Mouse (Mus musculus): Measurements from ENCODE around the gene Dysf. TPM values are rescaled to one million over a fixed set of nuclear protein-coding genes. Genes with fewer than 3 reads are reported as not detected.

The Dysf gene
- polyA plus RNA-seq, 1 experiment, result not detected

DNA sequence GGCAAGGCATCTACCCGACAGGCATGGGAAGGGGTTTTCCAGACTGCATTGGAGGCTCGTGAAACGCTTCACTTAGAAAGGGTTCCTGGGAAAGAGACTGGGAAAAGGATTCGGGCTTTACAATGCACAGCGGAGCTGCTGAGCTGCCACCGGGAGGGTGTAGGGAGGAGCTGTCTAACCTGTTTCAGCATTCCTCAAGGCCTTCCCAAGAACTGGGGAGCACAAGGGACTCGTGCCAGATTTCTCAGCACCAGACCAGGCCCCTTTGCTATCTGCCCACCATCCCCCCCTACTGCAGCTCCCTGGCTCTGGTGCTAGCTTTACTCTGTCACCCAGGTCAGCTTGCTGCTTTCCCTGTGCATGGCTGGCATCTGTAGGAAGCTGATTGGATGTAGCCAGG, 124.7 kb downstream of the Dysf start:
- TF ChIP-seq GATA1 (IDR thresholded peaks at IDR 0.05; ENCODE audit: low read length), result no peak

DNA sequence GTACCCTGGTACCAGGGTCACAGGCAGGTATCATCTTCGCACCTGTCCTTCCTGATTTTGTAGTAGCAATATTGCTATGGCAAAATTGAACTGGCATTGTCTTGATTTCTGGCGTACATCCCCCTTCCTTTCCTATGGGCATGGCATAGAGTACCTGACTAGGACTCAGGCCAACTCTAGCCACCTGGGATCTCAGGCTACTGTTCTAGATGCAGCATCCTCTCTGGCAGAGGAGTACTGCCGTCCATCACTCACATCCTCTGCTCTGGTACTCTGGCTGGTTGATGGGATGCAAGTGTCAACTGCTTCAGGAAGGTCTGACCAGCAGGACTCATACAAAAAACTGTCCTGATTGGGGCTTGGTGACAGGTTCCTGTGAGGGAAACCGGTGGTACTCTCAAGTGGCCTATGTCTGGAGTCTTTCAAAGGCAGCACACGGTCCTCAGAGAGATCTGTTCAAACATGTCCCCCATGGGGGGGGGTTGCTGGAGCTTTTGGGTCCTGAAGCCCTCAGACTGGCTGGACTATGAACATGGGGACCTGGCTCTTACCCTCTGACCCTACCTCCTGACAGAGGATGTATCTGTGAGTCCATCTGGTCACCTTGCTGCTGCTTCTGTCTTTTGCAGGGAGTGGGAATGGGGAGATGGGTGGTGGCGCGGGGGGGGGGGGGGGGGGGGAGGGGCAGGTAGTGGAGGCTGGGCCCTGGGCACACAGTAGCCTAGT, 125.8 kb downstream of the Dysf start:
- TF ChIP-seq GATA1 (IDR thresholded peaks at IDR 0.05; ENCODE audit: low read length), result no peak

DNA sequence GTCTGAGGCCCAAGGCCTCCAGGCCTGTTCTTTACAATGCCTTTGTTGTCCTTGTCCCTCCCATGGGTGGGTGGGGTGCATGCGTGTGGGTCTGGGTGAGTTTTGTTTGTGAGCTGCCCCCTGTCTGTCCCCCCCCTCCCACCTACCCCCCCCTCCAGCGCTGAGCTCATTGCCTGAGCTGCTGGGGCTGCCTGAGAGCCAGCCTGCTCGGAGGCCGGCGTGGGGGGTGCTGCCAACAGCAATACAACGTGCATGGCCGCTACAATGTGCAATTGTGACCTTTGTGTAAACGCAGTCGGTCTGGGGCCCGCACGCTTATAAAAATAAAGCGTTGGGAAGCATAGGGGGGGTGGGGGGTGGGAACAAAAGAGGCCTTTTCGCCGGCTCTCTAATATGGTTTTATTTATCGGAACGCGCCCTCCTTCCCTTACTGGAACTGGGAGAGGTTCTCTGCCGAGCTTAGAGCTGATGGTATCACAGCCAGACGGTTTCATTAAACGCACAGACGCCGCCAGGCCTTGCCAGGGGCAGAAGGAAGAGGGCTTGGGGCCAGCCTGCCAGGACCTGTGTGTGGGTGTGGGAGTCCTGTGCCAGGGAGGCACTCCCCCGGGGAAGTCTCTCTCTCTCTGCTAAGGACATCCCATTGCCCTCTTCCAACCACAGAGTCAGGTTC, 126.5 kb downstream of the Dysf start:
- TF ChIP-seq GATA1 (IDR thresholded peaks at IDR 0.05; ENCODE audit: low read length), result no peak

DNA sequence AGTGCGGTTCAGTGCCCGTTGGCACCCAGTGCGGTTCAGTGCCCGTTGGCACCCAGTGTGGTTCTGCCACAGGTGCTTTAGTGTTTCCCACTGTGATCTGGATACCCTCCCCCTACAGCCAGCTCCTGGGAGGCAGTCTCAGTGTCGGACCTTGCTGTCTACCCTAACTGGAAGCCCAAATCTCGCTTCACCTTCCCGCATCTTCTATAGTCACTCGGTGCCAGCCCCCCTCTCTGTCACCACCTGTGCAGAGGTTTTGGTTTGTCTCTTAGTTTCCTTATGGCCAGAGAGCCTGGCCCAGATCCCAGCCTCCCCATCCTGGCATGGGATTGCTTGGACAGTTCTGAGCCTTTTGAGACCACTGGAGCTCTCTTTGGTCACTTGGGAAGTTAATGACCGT, 127.3 kb downstream of the Dysf start:
- TF ChIP-seq GATA1 (IDR thresholded peaks at IDR 0.05; ENCODE audit: low read length), result no peak

DNA sequence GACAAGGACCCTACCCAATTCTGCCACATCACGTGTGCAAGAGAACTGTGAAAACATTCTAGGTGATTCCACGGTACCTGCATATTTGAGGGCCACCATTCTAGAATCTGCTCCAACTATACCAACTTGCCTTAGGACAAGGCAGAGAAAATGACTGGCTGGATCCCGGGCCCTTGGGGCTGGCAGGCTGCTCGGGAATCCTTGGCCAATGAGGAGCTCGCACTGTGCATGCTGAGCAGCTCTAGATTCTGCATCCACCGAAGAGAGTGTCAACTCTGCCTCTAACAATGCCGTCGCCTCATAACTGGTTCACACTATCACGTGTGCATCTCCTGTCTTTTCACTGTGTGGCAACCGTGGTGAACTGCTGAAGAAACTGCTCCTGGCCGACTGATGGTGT, 128.0 kb downstream of the Dysf start:
- TF ChIP-seq GATA1 (IDR thresholded peaks at IDR 0.05; ENCODE audit: low read length), result no peak

DNA sequence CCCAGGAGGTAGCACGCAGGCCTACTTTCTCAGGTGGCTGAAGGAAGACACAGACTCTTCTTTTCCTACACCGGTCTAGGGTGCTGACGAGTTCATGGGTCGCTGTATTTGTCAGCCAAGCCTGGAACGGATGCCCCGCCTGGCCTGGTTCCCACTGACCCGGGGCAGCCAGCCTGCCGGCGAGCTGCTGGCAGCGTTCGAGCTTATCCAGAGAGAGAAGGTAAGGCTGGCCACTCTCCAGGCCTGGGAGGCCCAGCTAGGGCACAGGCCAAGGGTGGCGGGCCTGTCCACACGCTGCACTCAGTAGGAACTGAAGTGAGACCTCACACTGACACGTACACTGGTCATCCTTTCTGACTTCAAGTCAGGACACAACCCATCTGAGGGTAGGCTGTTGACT, 131.5 kb downstream of the Dysf start:
- no peak for TF ChIP-seq GATA1 (IDR thresholded peaks at IDR 0.05; ENCODE audit: low read length)

DNA sequence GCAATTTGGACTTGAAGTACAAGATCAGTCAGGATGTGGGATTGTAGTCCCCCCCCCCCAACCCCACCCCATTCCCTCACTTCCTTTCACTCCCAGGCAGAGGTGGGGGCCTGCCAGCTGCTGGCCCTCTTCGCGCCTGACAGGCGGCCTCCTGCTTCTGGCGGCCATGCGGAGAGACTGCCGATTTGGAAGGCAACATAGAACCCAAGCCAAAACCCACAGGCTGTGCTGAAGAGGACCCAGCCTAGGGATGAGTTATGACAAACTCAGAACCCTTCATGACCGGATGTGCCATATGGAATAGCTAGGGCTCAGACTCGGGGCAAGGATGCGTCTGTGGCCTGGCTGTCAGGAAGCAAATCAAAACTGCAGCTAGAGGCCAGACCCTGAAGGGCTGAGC, 134.1 kb downstream of the Dysf start:
- TF ChIP-seq GATA1 (IDR thresholded peaks at IDR 0.05; ENCODE audit: low read length), result no peak

DNA sequence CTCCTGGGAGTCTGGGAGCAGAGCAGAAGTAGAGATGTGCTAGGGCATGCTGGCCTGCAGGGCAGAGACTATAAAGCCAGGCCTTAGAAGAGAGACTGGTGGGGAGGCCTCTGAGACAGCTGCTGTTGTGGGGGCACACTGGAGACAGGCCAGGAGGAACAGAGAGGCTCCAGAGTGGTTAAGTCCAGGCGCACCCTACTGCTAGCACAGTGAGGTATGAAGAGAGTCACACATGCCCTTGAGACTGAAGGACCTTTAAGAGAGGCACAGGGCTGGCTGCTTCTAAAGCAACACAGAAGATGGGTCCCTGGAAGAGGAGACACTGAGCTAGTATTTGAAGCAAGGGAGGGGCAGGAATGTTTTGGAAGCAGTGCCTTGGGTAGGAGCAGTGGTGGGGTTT, 134.9 kb downstream of the Dysf start:
- TF ChIP-seq GATA1 (IDR thresholded peaks at IDR 0.05; ENCODE audit: low read length), result no peak

DNA sequence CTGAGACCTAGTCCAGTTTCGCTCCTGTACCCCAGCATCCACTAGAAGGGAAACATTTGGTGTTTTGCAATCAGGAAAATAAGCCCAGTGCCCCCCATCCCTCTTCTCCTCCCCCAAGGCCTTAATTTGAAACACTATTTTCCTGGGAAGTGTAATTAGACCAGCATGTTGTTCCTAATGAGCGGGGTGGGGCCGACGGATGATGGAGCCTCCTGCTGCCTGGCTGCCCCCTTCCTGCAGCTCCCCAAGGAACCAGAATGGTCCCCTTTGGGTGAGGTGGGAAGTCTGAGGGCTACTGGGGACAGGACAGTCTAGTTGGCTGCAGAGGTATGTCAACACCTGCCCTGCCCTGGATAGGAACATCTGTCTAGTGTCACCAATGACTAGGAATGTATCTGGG, 136.0 kb downstream of the Dysf start:
- TF ChIP-seq GATA1 (IDR thresholded peaks at IDR 0.05; ENCODE audit: low read length), result no peak

DNA sequence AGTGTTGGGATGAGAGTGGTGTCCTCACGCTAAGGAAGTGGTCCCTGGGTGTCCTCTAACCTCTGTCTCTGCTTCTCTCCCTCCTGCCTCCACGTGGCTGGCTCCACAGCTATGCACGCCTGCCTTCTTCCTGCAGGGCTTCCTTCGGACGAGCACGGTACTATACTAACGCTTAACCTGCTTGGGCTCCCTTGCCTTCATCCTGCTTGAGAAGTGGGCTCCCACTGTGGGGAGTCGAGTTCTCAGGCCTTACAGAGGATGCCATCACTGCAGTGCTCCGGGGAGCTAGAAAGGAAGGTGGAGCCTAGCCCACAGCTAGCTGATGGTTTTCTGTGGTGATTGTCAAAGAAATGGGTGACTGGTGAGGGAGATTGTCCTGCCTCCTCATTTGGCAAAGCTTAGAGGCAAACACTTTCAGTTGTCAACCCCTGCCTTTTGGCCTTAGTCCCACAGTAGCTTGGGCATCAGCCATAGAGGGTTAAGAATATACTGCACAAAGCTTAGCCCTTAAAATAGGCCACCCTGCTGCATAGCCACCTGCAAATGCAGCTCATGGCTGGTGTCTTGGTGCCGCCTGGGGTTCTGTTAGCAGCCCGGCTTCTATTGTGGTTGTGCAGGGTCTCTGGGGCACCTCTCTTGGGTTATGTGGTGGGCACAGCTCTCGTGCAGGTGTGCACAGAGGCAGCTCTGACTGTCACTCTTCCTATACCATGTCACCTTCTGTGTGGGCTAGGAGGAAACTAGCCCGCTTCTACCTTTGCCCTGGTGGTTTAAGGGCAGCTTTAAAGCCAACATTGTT, 139.0 kb downstream of the Dysf start:
- TF ChIP-seq GATA1 (IDR thresholded peaks at IDR 0.05; ENCODE audit: low read length), result no peak

DNA sequence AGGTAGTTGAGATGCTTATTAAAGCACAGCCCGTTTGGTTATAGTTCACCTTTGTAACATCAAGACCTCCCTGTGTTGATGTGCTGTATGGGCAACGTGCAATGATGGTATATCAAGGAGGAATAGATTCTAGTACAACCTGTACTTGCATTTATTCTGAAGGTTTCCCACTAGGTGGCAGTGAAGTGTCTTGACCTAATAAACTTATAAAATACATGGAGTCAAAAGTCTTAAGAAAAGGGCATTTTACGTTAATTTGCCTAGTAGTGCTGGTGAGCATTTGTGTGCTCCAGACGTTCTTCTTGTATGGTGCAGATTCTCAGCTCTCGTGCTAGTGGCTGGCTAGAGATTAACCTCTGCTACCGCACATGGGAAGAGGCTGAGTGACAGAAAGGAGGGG, 140.1 kb downstream of the Dysf start:
- no peak for TF ChIP-seq GATA1 (IDR thresholded peaks at IDR 0.05; ENCODE audit: low read length)

DNA sequence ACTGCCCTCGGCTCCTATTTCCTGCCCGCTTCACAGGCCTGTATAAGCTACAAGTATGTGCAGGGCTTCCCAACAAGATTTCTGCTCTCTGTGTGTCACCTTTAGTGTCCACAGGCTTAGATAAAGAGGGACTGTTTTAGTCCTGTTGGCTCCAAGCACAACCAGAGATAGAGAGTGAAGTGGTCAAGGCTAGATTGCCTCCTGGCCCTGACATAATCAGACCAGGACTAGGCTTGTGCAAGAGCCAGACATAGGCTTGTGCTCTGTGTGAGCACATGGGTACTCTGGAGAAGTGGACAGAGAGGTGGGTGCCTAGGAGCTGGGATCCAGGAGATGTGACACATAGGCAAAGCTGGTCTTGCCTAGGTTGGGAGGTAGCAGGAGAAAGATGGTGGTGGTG, 146.1 kb downstream of the Dysf start:
- TF ChIP-seq GATA1 (IDR thresholded peaks at IDR 0.05; ENCODE audit: low read length), result no peak

DNA sequence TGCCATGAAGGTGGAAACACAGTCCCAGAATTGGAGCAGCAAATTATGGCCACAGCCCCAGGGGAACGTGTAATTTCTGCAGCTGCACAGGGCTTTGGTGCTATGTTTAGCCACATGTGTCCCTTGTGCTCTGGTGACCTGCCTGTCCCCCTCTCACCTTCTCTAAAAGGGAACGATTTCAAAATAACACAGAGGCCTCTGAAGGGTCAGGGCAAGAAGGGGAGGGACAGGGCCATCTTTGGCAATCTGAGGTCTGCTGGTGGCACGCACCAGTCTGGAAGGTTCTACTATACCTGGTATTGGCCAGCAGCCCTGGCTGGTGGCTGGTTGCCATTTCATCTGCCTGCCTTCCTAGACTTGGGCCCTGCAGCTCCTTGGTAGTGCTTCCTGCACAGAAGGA, 147.4 kb downstream of the Dysf start:
- no peak for TF ChIP-seq GATA1 (IDR thresholded peaks at IDR 0.05; ENCODE audit: low read length)

DNA sequence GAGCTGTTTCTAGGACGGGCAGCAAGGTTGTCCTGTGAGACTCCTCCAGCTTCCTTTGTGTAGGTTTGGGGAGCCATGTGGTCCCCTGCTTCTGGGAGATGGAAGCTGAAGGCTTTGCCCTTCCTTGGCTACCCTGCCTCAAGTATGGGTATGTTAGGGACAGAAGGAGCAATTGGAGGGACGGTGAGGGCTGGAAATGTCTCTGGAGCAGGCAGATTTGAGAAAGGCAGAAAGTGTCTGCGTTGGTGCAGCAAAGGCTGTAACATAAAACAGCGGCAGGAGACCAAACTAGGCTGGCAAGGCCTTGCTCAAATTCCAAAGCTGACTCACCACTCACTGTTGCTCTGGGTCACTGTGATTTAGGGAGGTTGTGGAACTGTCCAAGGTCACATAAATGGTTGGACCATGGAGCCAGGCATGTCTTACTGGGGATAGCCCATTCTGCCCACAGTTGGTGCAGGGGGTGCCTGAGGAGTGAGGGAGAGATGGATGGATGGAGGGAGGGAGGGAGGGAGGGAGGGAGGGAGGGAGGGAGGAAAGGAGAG, 148.2 kb downstream of the Dysf start:
- TF ChIP-seq GATA1 (IDR thresholded peaks at IDR 0.05; ENCODE audit: low read length), result no peak

DNA sequence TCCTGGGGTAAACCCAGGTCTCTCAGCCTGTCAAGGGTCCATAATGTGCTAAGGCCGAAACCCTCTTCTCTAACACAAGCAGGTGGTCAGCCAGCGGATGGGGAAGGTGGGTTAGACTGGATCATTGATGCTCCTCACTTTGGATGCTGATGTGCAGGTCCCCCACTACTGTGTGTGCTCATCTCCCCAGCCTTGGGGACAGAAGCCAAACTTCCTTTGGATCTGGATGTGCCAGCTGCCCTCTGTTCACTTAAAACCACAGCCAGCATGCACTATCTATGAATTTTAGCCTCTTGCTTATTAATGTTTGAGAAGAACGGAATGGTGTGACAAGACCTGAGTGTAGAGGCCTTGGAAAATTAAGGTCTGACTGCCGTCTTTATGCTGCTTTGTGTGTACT, 150.7 kb downstream of the Dysf start:
- TF ChIP-seq GATA1 (IDR thresholded peaks at IDR 0.05; ENCODE audit: low read length), result no peak

DNA sequence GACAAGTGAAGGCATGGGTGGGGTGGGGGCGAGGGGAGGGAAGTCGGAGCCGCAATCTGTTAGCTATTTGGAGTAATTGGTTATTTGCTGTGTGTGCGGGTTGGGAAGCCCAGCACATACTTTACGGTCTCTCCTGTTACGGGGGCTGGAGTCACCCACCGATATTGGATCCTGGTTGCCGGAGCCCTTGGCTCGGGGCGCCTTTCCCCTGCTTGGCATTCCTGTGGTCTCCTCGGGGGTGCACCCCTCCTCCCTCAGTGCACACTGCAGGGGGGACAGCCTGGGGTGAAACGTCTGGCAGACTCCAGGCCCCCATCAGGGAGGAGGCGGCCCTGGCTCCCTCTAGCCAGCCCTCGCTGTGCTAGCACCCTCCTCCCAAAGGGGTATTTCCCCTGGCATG, 159.2 kb downstream of the Dysf start:
- TF ChIP-seq GATA1 (IDR thresholded peaks at IDR 0.05; ENCODE audit: low read length), result no peak
